Mouse (Mus musculus) embryo, embryonic 10.5 days (tissue): ENCODE data around the gene Mobp.
"Not testable (repeated sequence)": the region's sequence is repeated elsewhere in the genome, so short reads cannot be mapped to it uniquely, and the experiment has no call there.

Experiments used
- DNase-seq: peaks from one replicate; pipeline ENCODE4 v3.0.0-alpha.2; 2015; ENCODE audit warnings: low spot score

The Mobp gene

GRCm38 (mm10) chr9:120149222-120149828 is at the start of gene Mobp:
Gene Mobp (plus strand): TSS chr9:120149707.
- DNase-seq: peak; percentile 30

GRCm38 (mm10) chr9:120101165-120101564 is 48.3 kb upstream of the Mobp start:
- no peak for DNase-seq

DNA sequence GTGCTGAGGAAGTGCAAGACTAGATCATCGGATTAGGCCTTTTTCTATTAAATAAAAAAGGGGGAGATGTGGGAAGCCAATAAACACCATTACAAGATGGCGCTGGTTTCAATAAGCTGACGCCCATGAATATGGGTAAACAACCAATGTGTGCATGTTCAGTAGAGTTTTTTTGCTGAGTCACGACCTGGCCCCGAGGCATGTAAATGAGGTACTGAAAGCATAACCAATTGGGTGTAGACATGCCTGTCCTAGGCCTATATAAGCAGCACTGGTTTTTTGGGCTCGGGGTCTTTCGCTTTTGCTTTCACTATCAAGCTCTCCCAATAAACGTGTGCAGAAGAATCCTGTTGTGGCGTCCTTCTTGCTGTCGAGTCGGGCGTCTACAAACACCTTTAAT is 40.6 kb upstream of the Mobp start:
- not testable (repeated sequence) for DNase-seq

DNA sequence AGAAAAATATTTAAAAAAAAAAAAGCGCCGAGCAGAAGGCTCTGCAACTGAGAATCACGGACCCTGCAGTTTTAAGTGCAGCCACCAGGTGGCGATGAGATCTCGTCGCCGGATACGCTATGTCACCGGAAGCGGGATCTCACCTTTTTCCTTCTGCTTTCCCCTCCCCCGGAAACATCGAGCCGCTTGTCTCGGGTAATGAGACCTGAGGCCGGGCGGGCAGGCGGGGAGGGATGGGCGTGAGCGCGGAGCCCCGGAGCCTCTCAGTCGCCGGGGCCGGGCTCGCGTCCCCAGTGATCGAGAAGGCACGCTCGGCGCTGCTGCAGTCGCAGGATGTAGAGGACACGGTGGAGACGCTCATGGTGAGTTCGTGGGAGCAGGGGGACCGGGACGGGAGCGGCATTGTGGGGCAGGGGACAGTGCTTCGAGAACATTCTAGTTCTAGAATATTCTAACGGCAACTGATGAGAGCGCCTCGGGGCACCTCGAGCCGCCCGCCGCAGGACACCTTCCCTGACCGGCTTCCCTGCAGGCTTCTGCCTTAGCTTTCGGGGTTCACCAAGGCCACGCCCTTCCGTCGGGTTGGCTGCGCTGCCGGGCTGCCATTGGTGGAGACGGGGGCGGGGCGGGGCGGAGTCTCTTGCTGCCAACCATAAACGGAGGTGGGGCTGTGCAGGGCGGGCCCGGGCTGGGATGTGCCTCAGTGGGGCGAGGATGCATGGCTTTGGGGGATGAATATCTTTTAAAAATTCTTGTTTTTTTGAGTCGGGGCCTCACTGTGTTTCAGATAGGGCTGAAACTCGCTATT is 39.1 kb upstream of the Mobp start, which contains the start of gene Slc25a38:
TSS of gene Slc25a38 (plus strand) at position 164 of the 808 bp plus-strand sequence.
- DNase-seq: peak; percentile 96

DNA sequence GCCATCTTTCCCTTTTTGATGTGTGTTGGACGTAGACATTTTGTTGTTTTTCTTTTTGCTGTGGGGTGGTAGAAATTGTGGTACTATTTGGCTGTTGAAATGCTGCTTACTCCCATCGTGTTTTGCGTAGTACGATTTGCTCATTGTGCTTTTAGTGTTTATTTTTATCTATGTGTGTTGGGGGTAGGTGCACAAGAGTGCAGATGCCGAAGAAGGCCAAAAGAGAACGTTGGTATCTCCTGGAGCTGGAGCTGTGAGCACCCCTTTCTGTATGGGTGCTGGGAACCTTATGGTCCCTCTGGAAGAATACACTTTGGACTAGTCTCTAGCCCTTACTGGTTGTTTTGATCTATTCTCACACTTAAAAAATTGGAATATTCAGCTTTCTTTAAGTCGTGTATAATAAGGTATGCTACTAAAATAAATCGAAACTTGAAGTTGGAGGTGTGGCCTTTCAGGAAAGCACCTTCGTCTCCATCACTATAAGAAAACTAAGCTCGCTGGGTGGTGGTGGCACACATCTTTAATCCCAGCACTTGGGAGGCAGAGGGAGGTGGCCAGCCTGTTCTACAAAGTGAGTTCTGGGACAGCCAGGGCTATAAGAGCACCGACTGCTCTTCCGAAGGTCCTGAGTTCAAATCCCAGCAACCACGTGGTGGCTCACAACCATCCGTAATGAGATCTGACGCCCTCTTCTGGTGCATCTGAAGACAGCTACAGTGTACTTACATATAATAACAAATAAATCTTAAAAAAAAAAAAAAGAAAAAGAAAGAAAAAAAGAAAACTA is 38.2 kb upstream of the Mobp start:
- DNase-seq: no peak

DNA sequence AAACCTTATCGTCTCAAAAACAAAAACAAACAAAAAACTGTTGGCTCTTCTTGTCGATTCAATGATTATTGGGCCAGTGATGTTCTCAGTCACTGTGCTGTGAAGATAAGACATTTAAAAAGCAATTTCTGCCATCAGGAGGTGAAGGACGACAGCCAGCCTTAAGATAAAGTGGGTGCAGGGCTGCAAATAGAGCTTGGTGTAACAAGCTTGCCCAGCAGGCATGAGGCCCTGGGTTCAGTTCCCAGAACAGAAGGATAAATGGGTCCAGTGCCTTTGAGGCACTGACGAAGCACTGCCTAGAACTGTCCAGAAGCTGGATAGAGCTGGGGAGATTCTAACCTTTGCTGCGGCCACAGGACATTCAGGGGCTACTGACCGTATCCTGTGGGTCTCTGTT is 37.0 kb upstream of the Mobp start:
- no peak for DNase-seq

- DNase-seq: no peak
Measured at GRCm38 (mm10) chr9:120113456-120113855, 36.1 kb upstream of the Mobp start.

GRCm38 (mm10) chr9:120114051-120114788 is 35.3 kb upstream of the Mobp start:
- no peak for DNase-seq

- no peak for DNase-seq
Measured at GRCm38 (mm10) chr9:120114789-120115151, 34.7 kb upstream of the Mobp start.

DNA sequence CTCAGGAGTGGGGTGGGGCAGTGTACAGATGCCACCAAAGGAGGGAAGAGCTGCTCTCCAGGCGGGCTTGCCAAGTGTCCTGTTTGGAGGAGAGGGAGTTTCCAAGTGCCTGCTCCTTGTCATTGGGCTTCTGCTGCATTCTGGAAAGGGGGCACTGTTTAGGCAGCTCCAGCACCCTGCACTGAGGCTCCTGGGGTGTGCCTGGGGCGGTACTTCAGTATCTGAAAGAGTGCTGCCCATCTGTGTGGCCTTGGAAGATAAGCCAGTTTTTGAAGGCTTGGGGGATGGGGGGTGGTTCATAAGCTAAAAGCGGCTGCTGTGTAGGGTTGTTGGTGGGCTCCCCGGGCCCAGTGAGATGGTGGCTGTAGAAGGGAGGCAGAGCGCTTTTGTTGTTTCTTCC is 33.9 kb upstream of the Mobp start:
- DNase-seq: no peak

GRCm38 (mm10) chr9:120116184-120116624 is 33.3 kb upstream of the Mobp start:
- DNase-seq: no peak

DNA sequence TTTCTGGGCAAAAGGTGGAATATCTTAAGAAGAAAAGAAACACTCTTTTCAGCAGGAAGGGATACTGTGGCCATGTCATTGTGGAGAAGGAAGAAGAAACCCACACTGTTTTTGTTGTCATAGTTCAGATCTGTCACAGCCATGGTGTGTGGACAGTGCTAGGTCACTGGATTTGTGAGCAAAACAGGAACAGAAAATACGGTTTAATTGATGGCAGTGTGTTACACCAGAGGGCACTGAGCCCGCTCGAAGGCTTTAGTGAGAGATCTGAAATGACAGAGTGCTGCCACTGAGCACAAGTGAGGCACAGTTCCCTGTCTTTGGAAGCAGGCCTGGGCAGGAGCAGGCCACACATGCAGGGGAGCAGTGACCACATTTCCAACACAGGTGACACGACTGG is 31.3 kb upstream of the Mobp start:
- no peak for DNase-seq

DNA sequence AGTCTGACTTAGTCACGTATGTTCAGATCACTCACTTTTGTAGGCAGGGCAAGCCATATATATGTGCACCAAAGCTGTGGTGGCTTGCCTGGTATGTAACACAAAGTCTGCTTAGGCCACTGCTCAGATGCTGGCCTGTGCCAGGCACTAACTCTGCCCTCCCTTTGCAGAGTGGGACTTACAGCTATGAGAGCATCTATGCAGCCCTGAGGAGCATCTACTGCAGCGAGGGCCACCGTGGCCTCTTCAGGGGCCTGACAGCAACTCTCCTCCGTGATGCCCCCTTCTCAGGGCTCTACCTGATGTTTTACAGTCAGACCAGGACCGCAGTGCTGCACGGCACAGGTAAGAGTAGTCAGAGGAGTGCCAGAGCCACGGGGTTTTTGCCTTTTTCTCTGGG is 29.0 kb upstream of the Mobp start:
- DNase-seq: no peak

DNA sequence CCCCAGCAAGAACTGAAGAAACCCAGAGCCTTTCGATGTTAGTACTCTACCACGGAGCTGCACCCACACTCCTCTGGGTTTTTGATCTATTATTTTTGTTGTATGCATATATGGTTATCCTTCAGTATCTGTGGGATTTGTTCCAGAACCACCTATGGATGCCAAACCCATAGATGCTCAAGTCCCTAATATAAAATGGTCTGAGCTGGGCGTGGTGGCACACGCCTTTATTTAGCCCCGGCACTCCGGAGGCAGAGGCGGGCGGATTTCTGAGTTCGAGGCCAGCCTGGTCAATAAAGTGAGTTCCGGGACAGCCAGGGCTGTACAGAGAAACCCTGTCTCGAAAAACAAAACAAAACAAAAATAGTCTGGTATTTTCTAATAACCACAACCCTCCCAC is 22.6 kb upstream of the Mobp start:
- DNase-seq: no peak

DNA sequence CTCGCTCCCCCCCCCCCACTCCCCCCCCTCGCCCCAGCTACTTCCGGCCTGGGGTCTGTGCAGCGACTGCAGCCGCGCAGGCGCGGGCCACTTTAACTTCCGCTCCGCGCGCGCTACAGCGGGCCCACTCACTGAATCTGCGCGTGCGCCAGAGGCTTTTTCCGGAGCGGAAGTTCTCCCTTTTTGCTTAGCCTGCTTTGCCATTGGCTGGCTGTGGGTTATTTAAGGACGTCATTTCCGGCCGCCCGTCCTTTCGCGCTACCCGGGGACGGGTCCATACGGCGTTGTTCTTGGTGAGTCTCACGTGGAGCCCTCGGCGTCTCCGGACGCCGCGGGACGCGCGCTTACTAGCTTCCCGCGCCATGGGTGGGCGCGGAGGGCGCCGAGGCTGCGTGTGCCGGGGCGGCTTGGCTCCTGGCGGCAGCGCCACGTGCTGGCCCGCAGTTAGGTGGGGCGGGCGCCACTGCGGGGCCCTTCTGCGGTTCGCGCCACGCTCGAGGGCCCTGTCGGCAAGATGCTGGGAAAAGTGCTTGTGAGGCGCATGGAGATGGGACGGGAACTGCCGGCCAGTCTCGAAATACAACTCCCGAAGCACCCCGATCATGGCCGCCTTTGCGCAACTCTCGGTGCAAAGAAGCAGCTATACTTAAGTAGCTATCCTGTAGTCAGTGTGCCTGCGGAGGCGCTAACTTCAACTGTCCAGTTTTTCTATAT is 21.8 kb upstream of the Mobp start, which contains the start of gene Rpsa:
TSS of gene Rpsa (plus strand) at position 152 of the 714 bp plus-strand sequence.
- DNase-seq: peak; percentile 98

GRCm38 (mm10) chr9:120129276-120129675 is 20.2 kb upstream of the Mobp start:
- DNase-seq: no peak

GRCm38 (mm10) chr9:120131784-120132288 is 17.7 kb upstream of the Mobp start:
- no peak for DNase-seq

DNA sequence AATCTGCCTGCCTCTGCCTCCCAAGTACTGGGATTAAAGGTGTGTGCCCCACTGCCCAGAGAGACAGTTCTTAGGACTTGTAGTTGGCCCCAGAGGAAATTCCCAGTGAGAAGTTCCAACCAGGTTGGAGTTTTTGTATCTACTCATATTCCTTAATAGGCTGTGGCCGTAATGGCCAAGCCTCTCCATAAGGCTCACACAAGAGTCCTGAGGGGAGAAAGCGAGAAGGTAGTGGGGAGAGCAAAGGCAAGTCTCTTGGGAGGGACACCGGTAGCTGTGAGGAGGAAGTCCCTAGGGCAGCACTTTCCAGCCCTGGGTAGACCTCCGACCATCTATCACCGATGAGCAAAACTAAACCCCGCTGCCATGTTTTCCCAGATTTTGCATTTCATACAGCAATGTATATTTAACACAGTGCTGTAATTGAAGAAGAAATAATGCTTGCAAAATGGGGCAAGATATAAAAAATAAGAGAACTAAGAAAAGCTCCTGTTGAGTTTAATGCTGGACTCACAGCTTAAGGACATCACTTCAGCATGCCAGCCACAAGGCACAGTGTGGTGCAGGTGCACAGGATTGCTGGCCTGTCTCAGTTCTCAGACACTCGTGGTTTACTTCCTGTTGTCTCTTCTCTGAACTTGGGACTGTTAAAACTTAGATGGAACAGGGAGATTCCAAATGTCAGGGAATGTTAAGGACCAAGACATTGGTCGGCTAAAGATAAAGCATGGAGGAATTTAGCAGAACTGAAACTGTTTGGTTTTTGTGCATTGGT is 16.3 kb upstream of the Mobp start:
- DNase-seq: no peak

- DNase-seq: no peak
Measured at GRCm38 (mm10) chr9:120133755-120134475, 15.6 kb upstream of the Mobp start.
